In the genomic region with DNA sequence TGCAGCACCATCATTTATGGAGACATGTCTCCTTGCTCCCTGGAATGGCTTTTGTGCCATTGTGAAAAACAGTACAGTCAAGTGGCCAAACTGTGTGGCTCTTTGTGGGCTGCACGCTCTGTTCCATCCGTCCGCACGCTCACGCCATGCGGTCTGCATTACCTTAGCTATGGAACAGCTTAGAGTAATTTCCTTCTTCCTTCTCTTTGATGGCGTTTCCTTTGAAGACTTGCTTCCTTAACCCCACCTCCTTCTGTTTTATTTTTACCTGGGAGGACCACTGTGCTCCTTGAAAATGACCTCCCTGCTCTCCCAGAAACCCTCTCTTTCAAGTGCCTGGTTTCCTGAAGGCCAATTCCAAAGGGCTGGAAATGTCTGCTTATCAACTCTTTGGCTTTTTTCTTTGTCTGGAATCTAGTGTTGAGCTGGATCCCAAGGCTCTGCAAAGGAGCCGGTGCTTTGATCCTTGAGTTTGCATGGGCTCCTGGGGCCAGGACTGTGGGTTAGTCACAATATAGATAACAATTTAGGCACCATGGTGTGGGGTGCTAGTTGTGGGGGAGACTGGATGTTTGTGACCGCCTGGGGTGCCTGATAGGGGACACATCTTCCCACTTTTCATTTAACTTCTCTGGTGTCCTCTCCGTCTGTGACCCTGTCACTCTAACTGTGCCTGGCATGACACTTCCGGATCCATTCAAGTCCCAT, we compare ENCODE assay signal across 18 mouse cellular contexts.
A peak's percentile ranks its signal among the peaks of the same experiment; 100 is the strongest.
DNase-seq lines count a peak whose midpoint lies in the region; ATAC-seq and TF ChIP-seq lines count a peak whose summit lies in the region.
"Had no signal": no experiment of that assay in that cellular context is flagged by ENCODE, and none has a peak within 500 bp of the region (broad histone marks: within the 10 kb centered on the region; RNA-seq: fewer than 3 reads in every experiment).

No protein-coding gene starts in this region.

- no peaks in the 10 kb centered on the region for H3K9me3 ChIP-seq in lung, embryonic 14.5 days (ENCODE audit: low read depth, low read length)
- H3K9me3 ChIP-seq: embryonic facial prominence, embryonic 13.5 days; forebrain, embryonic 12.5 days; heart, embryonic 13.5 days had no signal

- WGBS in lung, embryonic 14.5 days: 60% methylated on average over 11 of the region's 11 CpGs

- H3K36me3 ChIP-seq in lung, embryonic 14.5 days (ENCODE audit: insufficient read depth): no peaks in the 10 kb centered on the region
- H3K36me3 ChIP-seq: embryonic facial prominence, embryonic 13.5 days; forebrain, embryonic 12.5 days; G1E; heart, embryonic 13.5 days had no signal

- no peak overlapping the region for H3K9ac ChIP-seq in lung, embryonic 14.5 days
- H3K9ac ChIP-seq: embryonic facial prominence, embryonic 13.5 days; forebrain, embryonic 12.5 days; heart, embryonic 13.5 days had no signal

- H3K4me3 ChIP-seq in lung, embryonic 14.5 days (ENCODE audit: low read depth, low read length): no peak overlapping the region
- H3K4me3 ChIP-seq: embryonic facial prominence, embryonic 13.5 days; forebrain, embryonic 12.5 days; gastrocnemius, adult 2 months; heart, embryonic 13.5 days had no signal

- H3K4me1 ChIP-seq in lung, embryonic 14.5 days (ENCODE audit: insufficient read depth): no peaks in the 10 kb centered on the region; the same call in 1 of the 2 replicates

- TF ChIP-seq CTCF in lung, embryonic 14.5 days (IDR thresholded peaks at IDR 0.05; ENCODE audit: low read depth): no peak

- DNase-seq in heart, adult 11 months: peak; percentile 84
- no peak for DNase-seq in heart, adult 8-10 months (ENCODE audit: low spot score)
- DNase-seq in lung, embryonic 14.5 days: peak; percentile 37
- DNase-seq in lung, postnatal 14 days: no peak
- peak; percentile 48 for DNase-seq in WW6 (ENCODE audit: low read depth, low spot score)
- DNase-seq in hindlimb bud, embryonic 11.5 days (ENCODE audit: extremely low spot score, low read depth, low spot score): peak; percentile 28
- no peak for DNase-seq in frontal cortex, postnatal 36 days (ENCODE audit: low spot score in 2 of 2)
- DNase-seq: adrenal gland, postnatal 25 days; cerebellum, adult 8-10 months; gastrocnemius, adult 2 months; kidney, adult 11 months; midbrain, embryonic 14.5 days; right cerebral cortex, postnatal 25 days had no signal

- H3K27me3 ChIP-seq in lung, embryonic 14.5 days (ENCODE audit: insufficient read depth, low read length): no peaks in the 10 kb centered on the region
- H3K27me3 ChIP-seq: embryonic facial prominence, embryonic 13.5 days; forebrain, embryonic 12.5 days; heart, embryonic 13.5 days had no signal

- peak; percentile 35; the same call in 1 of the 2 replicates for ATAC-seq in lung, embryonic 14.5 days (ENCODE audit: insufficient read depth)
- no peak for ATAC-seq in frontal cortex, adult (ENCODE audit: low TSS enrichment)

- no peak overlapping the region for H3K4me2 ChIP-seq in lung, embryonic 14.5 days
- H3K4me2 ChIP-seq: embryonic facial prominence, embryonic 13.5 days; forebrain, embryonic 12.5 days; heart, embryonic 13.5 days had no signal

- H3K27ac ChIP-seq in lung, embryonic 14.5 days (ENCODE audit: low read depth): no peak overlapping the region; the same call in 1 of the 2 replicates
- H3K27ac ChIP-seq: embryonic facial prominence, embryonic 13.5 days; forebrain, embryonic 12.5 days; gastrocnemius, adult 2 months; heart, embryonic 13.5 days had no signal

Comparison
In these comparisons a context has a peak if more than half of its experiments do, and no peak if none do; other contexts are left out.
1. DNase-seq: peak in heart, adult 11 months (single experiment), lung, embryonic 14.5 days (single experiment), WW6 (single experiment) and hindlimb bud, embryonic 11.5 days (single experiment); none in heart, adult 8-10 months (single experiment), lung, postnatal 14 days (single experiment) and frontal cortex, postnatal 36 days (0 of 2).